21 mouse cellular contexts compared by ENCODE assay signal in the genomic region with DNA sequence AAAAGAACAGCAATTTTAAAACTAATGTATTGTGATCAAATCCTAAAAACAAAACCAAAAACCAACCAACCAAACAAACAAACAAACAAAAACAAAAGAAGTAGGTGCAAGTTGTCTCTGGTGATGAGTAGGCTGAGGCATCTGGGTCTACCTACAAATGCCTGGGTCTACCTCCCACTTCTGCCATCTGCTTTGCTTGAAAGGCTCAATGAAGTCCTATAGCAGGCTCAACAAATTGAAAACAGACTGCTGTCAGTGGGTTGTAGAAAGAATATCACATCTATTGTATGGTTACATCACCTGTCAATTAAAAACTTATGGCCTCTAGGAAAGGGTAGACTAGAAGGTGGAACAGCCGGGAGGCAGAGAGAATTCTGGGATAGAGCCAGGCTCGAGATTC.
A peak's percentile ranks its signal among the peaks of the same experiment; 100 is the strongest.
DNase-seq lines count a peak whose midpoint lies in the region; TF ChIP-seq lines count a peak whose summit lies in the region.
"Had no signal": no experiment of that assay in that cellular context is flagged by ENCODE, and none has a peak within 500 bp of the region (broad histone marks: within the 10 kb centered on the region; RNA-seq: fewer than 3 reads in every experiment).

No protein-coding gene starts in this region.

- no peaks in the 10 kb centered on the region for H3K36me3 ChIP-seq in forebrain, embryonic 10.5 days (replicated peaks)
- H3K36me3 ChIP-seq: G1E had no signal

- H3K4me3 ChIP-seq in layer of hippocampus, adult 2 months, result no peak overlapping the region
- H3K4me3 ChIP-seq in forebrain, embryonic 10.5 days, result no peak overlapping the region

- H3K27me3 ChIP-seq in forebrain, embryonic 10.5 days (ENCODE audit: poor library complexity, severe bottlenecking), result no peaks in the 10 kb centered on the region
- H3K27me3 ChIP-seq: CH12.LX, Patski had no signal

- peak overlapping the region; percentile 43; the same call in 1 of the 2 replicates for H3K27ac ChIP-seq in layer of hippocampus, adult 2 months
- no peak overlapping the region for H3K27ac ChIP-seq in forebrain, embryonic 10.5 days

- no peak for TF ChIP-seq CTCF in layer of hippocampus, adult 2 months (conservative IDR thresholded peaks at IDR 0.05)

- H3K4me1 ChIP-seq in forebrain, embryonic 10.5 days, result no peaks in the 10 kb centered on the region

- H3K9me3 ChIP-seq in forebrain, embryonic 10.5 days, result no peaks in the 10 kb centered on the region

- DNase-seq in layer of hippocampus, adult 11-12 months (ENCODE audit: low spot score), result peak; percentile 50
- DNase-seq in layer of hippocampus, postnatal 36 days, result no peak
- DNase-seq in layer of hippocampus, adult 2 months (ENCODE audit: low spot score in 2 of 2), result peak in 1 of 2 experiments; percentile 50
- DNase-seq in layer of hippocampus, postnatal 10 days (ENCODE audit: low spot score in 2 of 2), result no peak
- DNase-seq in layer of hippocampus, adult 9-11 months, result peak; percentile 75
- DNase-seq in layer of hippocampus, adult 8-10 months (ENCODE audit: low spot score in 2 of 2), result no peak
- DNase-seq in brain, adult 2 months (ENCODE audit: low read depth, low spot score), result peak; percentile 65
- DNase-seq in forebrain, embryonic 10.5 days (ENCODE audit: extremely low spot score, low spot score), result no peak
- DNase-seq: adrenal gland, adult 2 months; adrenal gland, adult 8-10 months; adrenal gland, postnatal 10 days; adrenal gland, postnatal 14 days; adrenal gland, postnatal 25 days; adrenal gland, postnatal 36 days; B cell, adult 2 months; cerebellum, adult 11 months; cerebellum, adult 11-12 months; cerebellum, adult 18-20 months had no signal

- 88% methylated on average over 2 of the region's 2 CpGs for WGBS in forebrain, embryonic 10.5 days

Comparison
In these comparisons a context has a peak if more than half of its experiments do, and no peak if none do; other contexts are left out.
1. DNase-seq: peak in layer of hippocampus, adult 11-12 months (single experiment), layer of hippocampus, adult 9-11 months (single experiment) and brain, adult 2 months (single experiment); none in layer of hippocampus, postnatal 36 days (0 of 2), layer of hippocampus, postnatal 10 days (0 of 2), layer of hippocampus, adult 8-10 months (0 of 2) and forebrain, embryonic 10.5 days (single experiment).